Mouse (Mus musculus) midbrain, embryonic 11.5 days (tissue): ENCODE data around the gene Gm973. TPM values are rescaled to one million over a fixed set of nuclear protein-coding genes. Genes with fewer than 3 reads are reported as not detected.

ENCODE experiments used
- ATAC-seq: fragments of 200-750 bp; cut with Nextera tagmentation; 2 replicates; pipeline ENCODE4 v1.8.0; 2017; ENCODE audit warnings: moderate TSS enrichment, moderate library complexity; ENCODE audit not compliant: low FRiP score
- DNase-seq: peaks from one replicate; pipeline ENCODE4 v3.0.0; 2015; ENCODE audit warnings: low spot score; ENCODE audit errors: missing footprints
- H3K27ac ChIP-seq: fragments of 300-500 bp; sonication (generic); 2 replicates; pipeline ENCODE4 v1.5.1; 2014; ENCODE audit warnings: low read depth, low read length
- H3K27me3 ChIP-seq: fragments of 300-500 bp; sonication (generic); 2 replicates; pipeline ENCODE4 v1.6.1; 2014; ENCODE audit warnings: mild to moderate bottlenecking, low read length, moderate library complexity, mixed read lengths; ENCODE audit not compliant: control insufficient read depth, insufficient read depth
- H3K36me3 ChIP-seq: fragments of 300-500 bp; sonication (generic); 2 replicates; pipeline ENCODE4 v1.6.1; 2014; ENCODE audit warnings: mild to moderate bottlenecking, low read length, moderate library complexity, mixed read lengths; ENCODE audit not compliant: control insufficient read depth, insufficient read depth
- H3K4me1 ChIP-seq: fragments of 300-500 bp; sonication (generic); 2 replicates; pipeline ENCODE4 v1.6.1; 2014; ENCODE audit warnings: low read length; ENCODE audit not compliant: control insufficient read depth, insufficient read depth
- H3K4me2 ChIP-seq: fragments of 300-500 bp; sonication (generic); 2 replicates; pipeline ENCODE4 v1.6.1; 2014; ENCODE audit warnings: mild to moderate bottlenecking, moderate library complexity
- H3K4me3 ChIP-seq: fragments of 300-500 bp; sonication (generic); 2 replicates; pipeline ENCODE4 v1.5.1; 2014; ENCODE audit warnings: low read depth, low read length
- H3K9ac ChIP-seq: fragments of 300-500 bp; sonication (generic); 2 replicates; pipeline ENCODE4 v1.6.1; 2014; ENCODE audit warnings: low read length
- H3K9me3 ChIP-seq: fragments of 300-500 bp; sonication (generic); 2 replicates; pipeline ENCODE4 v1.6.1; 2016; ENCODE audit warnings: low read length; ENCODE audit not compliant: control insufficient read depth
- WGBS: fragments of 180-500 bp; shearing (Covaris S2); extraction: QIAGEN DNeasy Blood & Tissue Kit; methylation state at CpG from one replicate; pipeline ENCODE4 v1.1.7; 2014; 5-methylcytosine and 5-hydroxymethylcytosine counted together
- polyA plus RNA-seq: library from polyadenylated mRNA; unstranded; fragments of >200 nt; fragmentation: Nextera tagmentation; extraction: Ambion mirVana; gene quantifications from 2 replicates; pipeline ENCODE4 v1.2.1, GENCODE M21; 2014

The Gm973 gene
- polyA plus RNA-seq, 1 experiment from 2014 or later = 7.0 TPM

DNA sequence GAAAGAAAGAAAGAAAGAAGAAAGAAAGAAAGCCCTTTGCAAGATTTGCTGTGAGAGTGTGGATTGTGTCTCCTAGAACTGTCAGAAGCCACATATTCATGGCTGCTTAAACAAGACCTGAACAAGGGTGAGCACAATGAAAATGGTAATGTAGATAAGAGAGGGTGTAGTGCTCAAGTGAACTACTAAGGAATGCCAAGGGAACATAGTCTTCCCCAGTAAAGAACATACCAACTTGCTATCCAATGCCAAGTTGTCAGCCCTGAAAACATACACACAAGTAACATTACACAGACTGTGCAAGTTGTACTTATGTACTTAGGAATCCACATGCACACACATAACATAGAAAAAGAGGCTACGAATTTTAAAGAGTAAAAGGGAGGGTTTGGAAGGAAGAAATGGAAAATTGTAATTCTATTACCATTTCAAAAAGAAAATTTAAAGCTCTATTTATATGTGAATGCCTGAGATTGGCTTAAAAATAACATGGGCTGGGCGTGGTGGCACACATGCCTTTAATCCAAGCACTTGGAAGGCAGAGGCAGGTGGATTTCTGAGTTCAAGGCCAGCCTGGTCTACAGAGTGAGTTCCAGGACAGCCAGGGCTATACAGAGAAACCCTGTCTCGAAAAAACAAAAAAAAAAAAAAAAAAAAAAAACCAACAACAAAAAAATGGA is 147.5 kb downstream of the Gm973 start:
- ATAC-seq (no peak), DNase-seq (no peak)
- Histone ChIP-seq H3K4me1 (peaks cover 3% of the 10 kb centered on the region), H3K36me3 (no peaks in the 10 kb centered on the region), H3K4me2 (no peak overlapping the region), H3K4me3 (no peak overlapping the region), H3K9ac (no peak overlapping the region), H3K9me3 (no peaks in the 10 kb centered on the region), H3K27ac (no peak overlapping the region), H3K27me3 (no peaks in the 10 kb centered on the region)
- 92% methylated on average over 3 of the region's 3 CpGs for WGBS

DNA sequence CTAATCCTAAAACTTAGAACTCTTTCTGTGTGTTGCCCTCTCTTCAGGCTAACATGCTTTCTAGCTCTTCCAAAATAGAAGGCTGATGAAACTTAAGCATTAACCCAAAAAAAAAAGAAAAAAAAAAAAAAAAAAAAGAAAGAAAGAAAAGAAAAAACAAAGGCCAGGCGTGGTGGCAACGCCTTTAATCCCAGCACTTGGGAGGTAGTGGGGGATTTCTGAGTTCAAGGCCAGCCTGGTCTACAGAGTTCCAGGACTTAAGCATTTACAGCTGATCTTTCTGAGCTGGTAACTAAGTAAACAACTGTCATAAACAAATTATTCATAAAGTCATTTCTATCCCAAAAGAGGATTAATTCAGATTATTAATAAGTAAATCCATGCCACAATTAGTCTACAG is 152.8 kb downstream of the Gm973 start:
- Histone ChIP-seq H3K36me3 (no peaks in the 10 kb centered on the region), H3K9me3 (no peaks in the 10 kb centered on the region), H3K4me2 (peak overlapping the region; percentile 84; the same call in 1 of the 2 replicates), H3K4me1 (peaks cover 10% of the 10 kb centered on the region), H3K4me3 (no peak overlapping the region), H3K9ac (no peak overlapping the region), H3K27ac (no peak overlapping the region), H3K27me3 (no peaks in the 10 kb centered on the region)
- no peak for ATAC-seq
- 86% methylated on average over 2 of the region's 2 CpGs for WGBS
- DNase-seq = no peak

- Histone ChIP-seq H3K27me3 (no peaks in the 10 kb centered on the region), H3K9ac (peak overlapping the region; percentile 83), H3K4me1 (peaks cover 10% of the 10 kb centered on the region), H3K27ac (peak overlapping the region; percentile 90), H3K4me2 (peak overlapping the region; percentile 84), H3K36me3 (no peaks in the 10 kb centered on the region), H3K4me3 (peak overlapping the region; percentile 62), H3K9me3 (no peaks in the 10 kb centered on the region)
- under 1% methylated on average over 41 of the region's 54 CpGs for WGBS
- ATAC-seq = no peak; the same call in 1 of the 2 replicates
- peak; percentile 92 for DNase-seq
These were observed 154.0 kb downstream of the Gm973 start for GRCm38 (mm10) chr1:59669962-59670630.

DNA sequence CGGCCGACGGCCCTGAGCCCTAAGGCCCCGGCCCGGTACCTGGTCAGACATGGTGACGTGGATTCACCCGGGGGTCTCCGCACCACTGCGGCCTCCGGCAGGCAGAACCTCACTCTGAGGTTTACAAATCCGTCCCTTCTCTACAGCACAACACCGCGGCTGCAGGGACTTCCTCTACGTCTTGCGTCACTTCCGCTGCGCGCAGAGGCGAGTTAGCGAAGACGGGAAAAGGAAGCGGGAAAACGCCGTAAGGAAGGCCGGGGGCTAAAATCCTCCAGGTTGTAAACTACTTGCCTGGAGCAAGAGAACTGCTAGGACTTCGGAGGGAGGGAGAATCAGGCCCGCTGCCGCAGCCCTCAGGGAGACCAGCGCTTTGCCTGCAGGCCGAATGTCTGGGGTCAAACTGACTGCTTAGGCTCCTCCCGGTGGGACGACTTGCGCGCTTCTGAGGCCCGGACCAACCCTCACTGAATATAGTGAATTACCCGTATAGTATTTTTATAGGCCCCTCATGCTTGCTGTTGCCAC is 154.6 kb downstream of the Gm973 start, which contains the start of gene Sumo1:
Sumo1 (minus strand) TSS at position 194 of the 528 bp plus-strand sequence.
- Histone ChIP-seq H3K36me3 (no peaks in the 10 kb centered on the region), H3K9ac (peak within 1 kb of the TSS; percentile 83), H3K27me3 (no peaks in the 10 kb centered on the region), H3K9me3 (no peaks in the 10 kb centered on the region), H3K4me3 (peak within 1 kb of the TSS; percentile 62), H3K4me1 (peaks cover 10% of the 10 kb centered on the region), H3K4me2 (peak within 1 kb of the TSS; percentile 84), H3K27ac (peak within 1 kb of the TSS; percentile 90)
- ATAC-seq (peak; percentile 97), DNase-seq (peak; percentile 97)
- under 1% methylated on average over 36 of the region's 36 CpGs for WGBS

DNA sequence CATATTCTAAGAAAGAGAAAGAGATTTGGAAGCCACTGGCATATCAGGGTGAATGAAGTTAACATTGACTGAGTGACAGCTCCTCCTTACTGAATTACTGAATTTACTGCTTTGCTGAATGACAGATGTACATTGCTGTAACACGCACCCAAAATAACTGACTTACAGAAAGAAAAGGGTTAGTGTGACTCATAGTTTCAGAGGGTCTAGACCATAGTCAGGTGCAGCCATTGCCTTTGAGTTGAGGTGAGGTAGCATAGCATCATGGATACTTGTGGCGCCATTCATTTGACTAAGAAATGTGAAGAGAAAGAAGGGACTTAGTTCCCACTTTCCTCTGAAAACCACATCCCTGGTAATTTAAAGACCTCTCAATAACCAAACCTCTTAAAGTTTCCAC is 157.6 kb downstream of the Gm973 start:
- Histone ChIP-seq H3K36me3 (no peaks in the 10 kb centered on the region), H3K9me3 (no peaks in the 10 kb centered on the region), H3K4me3 (no peak overlapping the region), H3K4me2 (no peak overlapping the region), H3K27me3 (no peaks in the 10 kb centered on the region), H3K27ac (no peak overlapping the region), H3K4me1 (peaks cover 7% of the 10 kb centered on the region; the same call in 1 of the 2 replicates), H3K9ac (no peak overlapping the region)
- no peak for ATAC-seq
- no peak for DNase-seq
- WGBS = 98% methylated on average over 2 of the region's 2 CpGs

DNA sequence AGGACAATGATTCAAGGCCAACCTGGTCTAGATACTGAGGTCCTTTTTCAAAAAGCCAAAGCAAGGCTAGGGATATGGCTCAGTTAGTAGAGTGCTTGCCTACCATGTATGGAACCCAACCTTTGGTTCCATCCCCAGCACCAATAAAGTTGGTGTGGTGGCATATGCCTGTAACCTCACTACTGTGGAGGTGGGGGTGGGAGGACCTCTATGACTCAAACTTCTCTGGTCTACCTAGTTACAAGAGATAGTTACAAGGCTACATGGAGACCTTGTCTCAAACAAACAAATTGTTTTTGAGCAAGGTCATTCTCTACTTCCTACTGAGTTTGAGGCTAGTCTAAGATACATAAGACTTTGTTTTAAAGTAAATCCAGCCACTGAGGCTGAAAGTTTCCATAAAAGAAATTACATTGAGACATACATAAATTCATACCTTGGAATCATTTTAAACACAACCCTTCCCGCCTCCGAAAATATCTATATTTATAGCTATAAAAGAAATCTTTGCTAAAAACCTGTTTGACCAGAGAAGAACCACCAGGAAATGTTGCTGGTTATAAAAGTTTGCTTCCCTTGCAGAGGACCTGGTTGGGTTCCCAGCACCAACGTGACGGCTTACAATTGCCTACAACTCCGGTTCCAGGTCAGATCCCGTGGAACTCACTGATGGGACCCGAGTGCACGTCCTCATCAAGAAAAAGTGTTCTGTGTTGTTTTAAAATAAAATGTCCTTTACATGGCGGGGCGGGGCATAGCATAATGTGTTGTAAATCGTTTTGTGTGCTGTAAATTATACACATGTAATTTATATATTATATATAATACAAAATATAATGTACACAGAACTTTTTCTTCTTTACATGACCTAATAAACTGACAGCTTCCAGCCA is 168.1 kb downstream of the Gm973 start:
- Histone ChIP-seq H3K4me3 (peak overlapping the region; percentile 83), H3K27ac (no peak overlapping the region), H3K9me3 (no peaks in the 10 kb centered on the region), H3K27me3 (no peaks in the 10 kb centered on the region), H3K9ac (peak overlapping the region; percentile 61; the same call in 1 of the 2 replicates), H3K36me3 (no peaks in the 10 kb centered on the region), H3K4me2 (peak overlapping the region; percentile 66), H3K4me1 (peaks cover 16% of the 10 kb centered on the region)
- ATAC-seq (no peak; the same call in 1 of the 2 replicates), DNase-seq (no peak)
- 9% methylated on average over 11 of the region's 11 CpGs for WGBS

- peak within 1 kb of the TSS; percentile 61 for H3K27ac ChIP-seq
- H3K36me3 ChIP-seq = no peaks in the 10 kb centered on the region
- no peaks in the 10 kb centered on the region for H3K9me3 ChIP-seq
- ATAC-seq = peak; percentile 97
- H3K4me2 ChIP-seq = peak within 1 kb of the TSS; percentile 88
- DNase-seq = peak; percentile 99
- H3K27me3 ChIP-seq = no peaks in the 10 kb centered on the region
- peak within 1 kb of the TSS; percentile 93 for H3K9ac ChIP-seq
- under 1% methylated on average over 49 of the region's 49 CpGs for WGBS
- peaks cover 16% of the 10 kb centered on the region for H3K4me1 ChIP-seq
- peak within 1 kb of the TSS; percentile 83 for H3K4me3 ChIP-seq
These were observed 169.0 kb downstream of the Gm973 start, which contains the start of gene Nop58 for GRCm38 (mm10) chr1:59684819-59685755. Gene Nop58 (plus strand): TSS chr1:59684971.
